Mouse (Mus musculus): ENCODE measurements around the gene Mrps23. TPM values are rescaled to one million over a fixed set of nuclear protein-coding genes. Genes with fewer than 3 reads are reported as not detected.
"Not testable (repeated sequence)": the region's sequence is repeated elsewhere in the genome, so short reads cannot be mapped to it uniquely, and the experiment has no call there.

The Mrps23 gene
- total RNA-seq, 2 experiments from 2014 or later = 54.9 to 69.0 TPM

- no peak for ATAC-seq (replicated peaks; ENCODE audit: poor library complexity, severe bottlenecking)
These were observed 31.4 kb upstream of the Mrps23 start for GRCm38 (mm10) chr11:88172601-88173325.

GRCm38 (mm10) chr11:88173386-88174025 lies 30.7 kb upstream of the Mrps23 start:
- ATAC-seq (replicated peaks; ENCODE audit: poor library complexity, severe bottlenecking) = no peak

GRCm38 (mm10) chr11:88180467-88180958 lies 23.7 kb upstream of the Mrps23 start:
- ATAC-seq (replicated peaks; ENCODE audit: poor library complexity, severe bottlenecking) = no peak

GRCm38 (mm10) chr11:88180959-88181619 lies 23.1 kb upstream of the Mrps23 start:
- ATAC-seq (replicated peaks; ENCODE audit: poor library complexity, severe bottlenecking) = peak; percentile 67

- ATAC-seq (replicated peaks; ENCODE audit: poor library complexity, severe bottlenecking) = no peak
These were observed 19.5 kb upstream of the Mrps23 start for GRCm38 (mm10) chr11:88184632-88185180.

- ATAC-seq (replicated peaks; ENCODE audit: poor library complexity, severe bottlenecking) = no peak
These were observed 17.9 kb upstream of the Mrps23 start for GRCm38 (mm10) chr11:88186078-88186946.

GRCm38 (mm10) chr11:88186947-88187243 lies 17.3 kb upstream of the Mrps23 start:
- no peak for ATAC-seq (replicated peaks; ENCODE audit: poor library complexity, severe bottlenecking)

- ATAC-seq (replicated peaks; ENCODE audit: poor library complexity, severe bottlenecking) = peak; percentile 88
These were observed 16.6 kb upstream of the Mrps23 start for GRCm38 (mm10) chr11:88187417-88188133.

- ATAC-seq (replicated peaks; ENCODE audit: poor library complexity, severe bottlenecking) = no peak
These were observed 16.0 kb upstream of the Mrps23 start for GRCm38 (mm10) chr11:88188216-88188615.

GRCm38 (mm10) chr11:88188635-88189034 lies 15.6 kb upstream of the Mrps23 start:
- no peak for ATAC-seq (replicated peaks; ENCODE audit: poor library complexity, severe bottlenecking)

GRCm38 (mm10) chr11:88192595-88192994 lies 11.6 kb upstream of the Mrps23 start:
- ATAC-seq (replicated peaks; ENCODE audit: poor library complexity, severe bottlenecking) = 0 out of 2 replicates have a peak, but pooled peaks have one; percentile 8

- ATAC-seq (replicated peaks; ENCODE audit: poor library complexity, severe bottlenecking) = no peak
These were observed 10.9 kb upstream of the Mrps23 start for GRCm38 (mm10) chr11:88193098-88193823.

GRCm38 (mm10) chr11:88193824-88194696 lies 10.1 kb upstream of the Mrps23 start:
- peak; percentile 45 for ATAC-seq (replicated peaks; ENCODE audit: poor library complexity, severe bottlenecking)

- not testable (repeated sequence) for ATAC-seq (replicated peaks; ENCODE audit: poor library complexity, severe bottlenecking)
These were observed 8.5 kb upstream of the Mrps23 start for GRCm38 (mm10) chr11:88195699-88196098.

GRCm38 (mm10) chr11:88197153-88197576 lies 7.0 kb upstream of the Mrps23 start:
- peak; percentile 62 for ATAC-seq (replicated peaks; ENCODE audit: poor library complexity, severe bottlenecking)

- no peak for ATAC-seq (replicated peaks; ENCODE audit: poor library complexity, severe bottlenecking)
These were observed 6.0 kb upstream of the Mrps23 start for GRCm38 (mm10) chr11:88198223-88198622.

- ATAC-seq (replicated peaks; ENCODE audit: poor library complexity, severe bottlenecking) = no peak
These were observed 3.0 kb upstream of the Mrps23 start for GRCm38 (mm10) chr11:88201172-88201571.

- no peak for ATAC-seq (replicated peaks; ENCODE audit: poor library complexity, severe bottlenecking)
These were observed 2.1 kb upstream of the Mrps23 start for GRCm38 (mm10) chr11:88202077-88202476.

All from granulocyte monocyte progenitor cell, adult 5-6 weeks (primary cell).